Mouse (Mus musculus) CH12.LX (cell line): ENCODE measurements around the gene Trhde. TPM values are rescaled to one million over a fixed set of nuclear protein-coding genes. Genes with fewer than 3 reads are reported as not detected.

Experiments
- DNase-seq: peaks from one replicate; pipeline ENCODE4 v3.0.0-alpha.2; 2013; ENCODE audit errors: extremely low read depth
- H3K27ac ChIP-seq: 2 replicates; pipeline ENCODE4 v1.5.1; 2012; ENCODE audit warnings: low read depth, mild to moderate bottlenecking, control low read depth, moderate library complexity; ENCODE audit not compliant: insufficient read depth
- H3K27me3 ChIP-seq: replicated peaks from 2 replicates; pipeline ENCODE3; 2012; ENCODE audit warnings: inconsistent platforms
- H3K36me3 ChIP-seq, 2 experiments: replicated peaks in 1 of 2; 2 replicates each; pipeline versions ENCODE3 to v1.6.1; 2012; ENCODE audit warnings: inconsistent platforms in 1 of 2, low read length in 1 of 2, mild to moderate bottlenecking in 1 of 2, mixed read lengths in 1 of 2, moderate library complexity in 1 of 2; ENCODE audit not compliant: control insufficient read depth in 1 of 2, insufficient read depth in 1 of 2
- H3K4me1 ChIP-seq, 2 experiments: 2 replicates each; pipeline ENCODE4 v1.6.1; 2012; ENCODE audit warnings: inconsistent platforms in 1 of 2, moderate library complexity in 1 of 2; ENCODE audit not compliant: insufficient read depth in 2 of 2, control insufficient read depth in 1 of 2
- H3K4me2 ChIP-seq: 2 replicates; pipeline ENCODE4 v1.6.1; 2012; ENCODE audit warnings: low read depth, mild to moderate bottlenecking, control low read depth; ENCODE audit not compliant: poor library complexity, insufficient read depth, severe bottlenecking
- H3K4me3 ChIP-seq, 3 experiments: fragments of 150-350 bp in 1 of 3; sonication (generic) in 1 of 3; replicated peaks in 1 of 3; 2 replicates each; pipeline versions ENCODE3 to v1.5.1; 2011 to 2012; ENCODE audit warnings: low read depth in 2 of 3, low read length in 2 of 3, mild to moderate bottlenecking in 2 of 3, moderate library complexity in 2 of 3, control low read depth in 1 of 3, improper control_type of control experiment in 1 of 3, inconsistent platforms in 1 of 3, mixed read lengths in 1 of 3; ENCODE audit not compliant: poor library complexity in 1 of 3
- H3K79me2 ChIP-seq: replicated peaks from 2 replicates; pipeline ENCODE4 v1.6.1; 2012; ENCODE audit warnings: mild to moderate bottlenecking, moderate library complexity; ENCODE audit not compliant: control insufficient read depth, poor library complexity, insufficient read depth, severe bottlenecking; ENCODE audit errors: extremely low read depth
- H3K9ac ChIP-seq: 2 replicates; pipeline ENCODE4 v1.6.1; 2012; ENCODE audit warnings: low read depth, mild to moderate bottlenecking, control low read depth, moderate library complexity; ENCODE audit not compliant: insufficient read depth
- H3K9me3 ChIP-seq: replicated peaks from 2 replicates; pipeline ENCODE3; 2012; ENCODE audit warnings: low read length, inconsistent platforms, mixed read lengths
- BHLHE40 ChIP-seq: IDR thresholded peaks from 2 replicates; pipeline ENCODE4 v1.6.1; 2011; ENCODE audit warnings: mild to moderate bottlenecking, low read depth, low read length, improper control_type of control experiment
- CHD1 ChIP-seq: IDR thresholded peaks from 2 replicates; pipeline ENCODE4 v1.6.1; 2012; ENCODE audit warnings: low read depth, low read length, improper control_type of control experiment, inconsistent platforms
- CHD2 ChIP-seq: IDR thresholded peaks from 2 replicates; pipeline ENCODE4 v1.6.1; 2011; ENCODE audit warnings: low read length, improper control_type of control experiment
- E2F4 ChIP-seq: IDR thresholded peaks from 2 replicates; pipeline ENCODE4 v1.6.1; 2011; ENCODE audit warnings: low read depth, low read length, improper control_type of control experiment; ENCODE audit not compliant: insufficient replicate concordance
- JUN ChIP-seq: IDR thresholded peaks from 2 replicates; pipeline ENCODE4 v1.6.1; 2011; ENCODE audit warnings: low read depth, mild to moderate bottlenecking, low read length, improper control_type of control experiment, moderate library complexity; ENCODE audit not compliant: insufficient read depth
- MAX ChIP-seq: IDR thresholded peaks from 2 replicates; pipeline ENCODE4 v1.6.1; 2011; ENCODE audit warnings: low read length, improper control_type of control experiment
- MAZ ChIP-seq: IDR thresholded peaks from 2 replicates; pipeline ENCODE4 v1.6.1; 2012; ENCODE audit warnings: low read depth, mild to moderate bottlenecking, inconsistent platforms, low read length, improper control_type of control experiment, moderate library complexity
- MEF2A ChIP-seq: IDR thresholded peaks from 2 replicates; pipeline ENCODE4 v1.6.1; 2014; ENCODE audit warnings: low read depth, mild to moderate bottlenecking, inconsistent platforms, low read length, improper control_type of control experiment, borderline replicate concordance
- MXI1 ChIP-seq: IDR thresholded peaks from 2 replicates; pipeline ENCODE4 v1.6.1; 2011; ENCODE audit warnings: mild to moderate bottlenecking, low read depth, low read length, improper control_type of control experiment
- NELFE ChIP-seq: IDR thresholded peaks from 2 replicates; pipeline ENCODE4 v1.6.1; 2011; ENCODE audit warnings: low read depth, low read length, improper control_type of control experiment
- PAX5 ChIP-seq: IDR thresholded peaks from 2 replicates; pipeline ENCODE4 v1.6.1; 2012; ENCODE audit warnings: low read length, inconsistent platforms, mixed read lengths
- POLR2AphosphoS2 ChIP-seq: IDR thresholded peaks from 2 replicates; pipeline ENCODE4 v1.6.1; 2011; ENCODE audit warnings: low read depth, low read length, improper control_type of control experiment
- RAD21 ChIP-seq: IDR thresholded peaks from 2 replicates; pipeline ENCODE4 v1.6.1; 2011; ENCODE audit warnings: low read depth, mild to moderate bottlenecking, low read length, improper control_type of control experiment, moderate library complexity
- UBTF ChIP-seq: IDR thresholded peaks from 2 replicates; pipeline ENCODE4 v1.6.1; 2012; ENCODE audit warnings: low read depth, mild to moderate bottlenecking, inconsistent platforms, low read length, improper control_type of control experiment, moderate library complexity
- ZC3H11A ChIP-seq: IDR thresholded peaks from 2 replicates; pipeline ENCODE4 v1.6.1; 2012; ENCODE audit warnings: low read depth, mild to moderate bottlenecking, inconsistent platforms, low read length, improper control_type of control experiment
- dilution Hi-C: fragments of 300-500 bp; cut with MboI; formaldehyde crosslinking; loops from 2 replicates; pipeline ENCODE4 v1.14.3; 2020; ENCODE audit warnings: low sequenced_read_pairs; ENCODE audit not compliant: extremely low pct_unique_long_range_greater_than_20kb, extremely low pct_ligation_motif_present
- in situ Hi-C: fragments of 300-500 bp; cut with MboI; formaldehyde crosslinking; loops from 3 replicates; pipeline ENCODE4 v1.14.3; 2019; ENCODE audit warnings: low sequenced_read_pairs, low pct_ligation_motif_present, low pct_unique_long_range_greater_than_20kb, mixed read lengths
- polyA plus RNA-seq: library from polyadenylated mRNA; unstranded; fragments of >175 nt; gene quantifications from 2 replicates; pipeline ENCODE4 v1.2.1, GENCODE M21; 2012; ENCODE audit warnings: low read depth; ENCODE audit not compliant: insufficient read length
- total RNA-seq, 2 experiments: library from RNA; depleted of rRNA; stranded (reverse); fragments of 300-350 nt in 1 of 2; fragments of >200 nt in 1 of 2; gene quantifications; 2 replicates each; pipeline ENCODE4 v1.2.3; 2012 to 2014

Gene Trhde
- total and polyA plus RNA-seq, 3 experiments, result not detected

GRCm38 (mm10) chr10:114448116-114448515, 354.0 kb downstream of the Trhde start:
- H3K27me3 ChIP-seq, result no peaks in the 10 kb centered on the region
- no peaks in the 10 kb centered on the region for H3K79me2 ChIP-seq
- no peaks in the 10 kb centered on the region for H3K36me3 ChIP-seq
- no peak for DNase-seq
- peaks cover 17% of the 10 kb centered on the region for H3K9me3 ChIP-seq
- dilution Hi-C loops, result no loop called here
- H3K9ac ChIP-seq, result no peak overlapping the region
- H3K4me1 ChIP-seq, result no peaks in the 10 kb centered on the region
- in situ Hi-C loops, result no loop called here
- TF ChIP-seq ZC3H11A (no peak), JUN (no peak), UBTF (no peak), CHD1 (no peak), BHLHE40 (no peak), RAD21 (no peak), CHD2 (no peak), MAZ (no peak), E2F4 (no peak), MAX (no peak)
- H3K4me3 ChIP-seq, result no peak overlapping the region
- H3K27ac ChIP-seq, result no peak overlapping the region
- H3K4me2 ChIP-seq, result no peak overlapping the region

GRCm38 (mm10) chr10:114418956-114419530, 383.1 kb downstream of the Trhde start:
- dilution Hi-C loops (no loop called here), in situ Hi-C loops (no loop called here)

GRCm38 (mm10) chr10:114415717-114416116, 386.4 kb downstream of the Trhde start:
- Histone ChIP-seq H3K4me3 (no peak overlapping the region), H3K27me3 (no peaks in the 10 kb centered on the region), H3K9ac (no peak overlapping the region), H3K79me2 (no peaks in the 10 kb centered on the region), H3K4me2 (no peak overlapping the region), H3K36me3 (no peaks in the 10 kb centered on the region), H3K4me1 (no peaks in the 10 kb centered on the region), H3K9me3 (peaks cover 16% of the 10 kb centered on the region), H3K27ac (no peak overlapping the region)
- DNase-seq, result no peak
- dilution Hi-C loops, result no loop called here
- TF ChIP-seq MXI1, result no peak
- no peak for TF ChIP-seq MEF2A
- TF ChIP-seq POLR2AphosphoS2, result no peak
- in situ Hi-C loops, result no loop called here

More at GRCm38 (mm10) chr10:114418956-114419530, 383.1 kb downstream of the Trhde start:
- H3K79me2 ChIP-seq, result no peaks in the 10 kb centered on the region
- TF ChIP-seq NELFE (no peak), CHD2 (no peak), PAX5 (no peak)
- TF ChIP-seq, all 38 proteins: peak for 0
- Histone ChIP-seq H3K9ac (no peak overlapping the region), H3K27ac (no peak overlapping the region), H3K9me3 (peaks cover 13% of the 10 kb centered on the region), H3K4me1 (no peaks in the 10 kb centered on the region), H3K36me3 (no peaks in the 10 kb centered on the region), H3K4me3 (no peak overlapping the region), H3K27me3 (no peaks in the 10 kb centered on the region), H3K4me2 (no peak overlapping the region)
- no peak for DNase-seq
